Mouse (Mus musculus): Measurements from ENCODE around the gene Nav2. TPM values are rescaled to one million over a fixed set of nuclear protein-coding genes. Genes with fewer than 3 reads are reported as not detected.

Nav2 gene
- total and polyA plus RNA-seq, 3 experiments = 2.0 to 2.7 TPM; not detected in 1

DNA sequence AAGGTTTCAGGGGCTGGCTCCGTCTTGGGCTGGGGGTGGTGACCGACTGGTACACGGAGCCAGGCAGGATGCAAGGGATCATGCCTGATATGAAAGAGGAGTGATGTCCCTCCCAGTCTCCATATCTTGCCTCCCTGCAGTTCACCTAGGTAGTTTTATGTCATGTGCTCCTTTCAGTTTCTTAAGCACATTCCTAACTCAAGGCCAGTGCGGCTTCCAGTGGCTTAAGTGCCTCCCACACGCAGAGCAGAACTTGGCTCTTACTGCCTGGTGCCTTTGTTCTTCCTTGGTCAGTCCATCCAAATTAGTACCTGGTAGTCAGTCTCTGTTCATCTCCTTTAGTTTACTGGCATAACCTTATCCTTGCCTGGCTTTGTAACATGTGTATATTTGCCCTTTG lies 371.9 kb downstream of the Nav2 start:
- H3K79me2 ChIP-seq (ENCODE audit: control insufficient read depth, insufficient read depth, low read length, poor library complexity) = no peaks in the 10 kb centered on the region
- H3K9ac ChIP-seq (ENCODE audit: control insufficient read depth, low read depth, low read length, poor library complexity, severe bottlenecking) = no peak overlapping the region
- H3K4me1 ChIP-seq (ENCODE audit: control insufficient read depth in 1 of 2, insufficient read depth in 2 of 2, low read length in 2 of 2) = peaks cover 6 to 14% of the 10 kb centered on the region in 2 experiments
- no peak overlapping the region for H3K27ac ChIP-seq (ENCODE audit: control insufficient read depth, low read depth, low read length)
- no peak for TF ChIP-seq MAFK (IDR thresholded peaks at IDR 0.05; ENCODE audit: borderline replicate concordance, low read depth, low read length)
- TF ChIP-seq TBP (IDR thresholded peaks at IDR 0.05; ENCODE audit: low read depth, low read length) = no peak
- no peak for TF ChIP-seq USF2 (IDR thresholded peaks at IDR 0.05; ENCODE audit: borderline replicate concordance in 1 of 2, insufficient read depth in 1 of 2, low read depth in 1 of 2, low read length in 2 of 2)
- TF ChIP-seq MXI1 (IDR thresholded peaks at IDR 0.05; ENCODE audit: low read depth, low read length) = no peak
- TF ChIP-seq USF1 (IDR thresholded peaks at IDR 0.05; ENCODE audit: low read depth, low read length) = no peak
- TF ChIP-seq CHD2 (IDR thresholded peaks at IDR 0.05; ENCODE audit: low read length) = no peak
- TF ChIP-seq TAL1 (IDR thresholded peaks at IDR 0.05; ENCODE audit: low read length) = no peak
- no peak for TF ChIP-seq MEF2A (IDR thresholded peaks at IDR 0.05; ENCODE audit: extremely low read depth, insufficient replicate concordance, low read depth, low read length, poor library complexity, severe bottlenecking)
- no peak for TF ChIP-seq NRF1 (IDR thresholded peaks at IDR 0.05; ENCODE audit: insufficient read depth, low read depth, low read length, poor library complexity, severe bottlenecking)
- TF ChIP-seq GABPA (IDR thresholded peaks at IDR 0.05; ENCODE audit: low read depth, low read length) = no peak
- TF ChIP-seq ZC3H11A (IDR thresholded peaks at IDR 0.05; ENCODE audit: low read depth, low read length) = no peak
- no peak for TF ChIP-seq ZNF384 (IDR thresholded peaks at IDR 0.05; ENCODE audit: low read depth, low read length)
- no peak for TF ChIP-seq JUND (IDR thresholded peaks at IDR 0.05; ENCODE audit: low read depth, low read length)
- TF ChIP-seq SMC3 (IDR thresholded peaks at IDR 0.05; ENCODE audit: low read depth, low read length) = no peak
- no peak for TF ChIP-seq ELF1 (IDR thresholded peaks at IDR 0.05; ENCODE audit: low read depth, low read length)
- TF ChIP-seq CTCF (IDR thresholded peaks at IDR 0.05 in 2 of 3, conservative IDR thresholded peaks at IDR 0.05 in 1 of 3; ENCODE audit: control insufficient read depth in 1 of 3, insufficient read depth in 1 of 3, low read depth in 2 of 3, low read length in 3 of 3, poor library complexity in 1 of 3, severe bottlenecking in 1 of 3) = no peak
- no peak for DNase-seq (ENCODE audit: low read depth, low spot score)
- H3K9me3 ChIP-seq (replicated peaks; ENCODE audit: insufficient read depth, low read length) = no peaks in the 10 kb centered on the region
- H3K4me3 ChIP-seq (ENCODE audit: control insufficient read depth in 1 of 2, insufficient read depth in 1 of 2, low read depth in 2 of 2, low read length in 2 of 2) = no peak overlapping the region
- peaks cover 0 to 11% of the 10 kb centered on the region in 2 experiments; a peak in 2 of 4 replicates for H3K36me3 ChIP-seq (ENCODE audit: control insufficient read depth in 1 of 2, insufficient read depth in 2 of 2, low read length in 2 of 2)
- H3K27me3 ChIP-seq (ENCODE audit: control insufficient read depth in 1 of 2, insufficient read depth in 2 of 2, low read length in 2 of 2) = no peaks in the 10 kb centered on the region

DNA sequence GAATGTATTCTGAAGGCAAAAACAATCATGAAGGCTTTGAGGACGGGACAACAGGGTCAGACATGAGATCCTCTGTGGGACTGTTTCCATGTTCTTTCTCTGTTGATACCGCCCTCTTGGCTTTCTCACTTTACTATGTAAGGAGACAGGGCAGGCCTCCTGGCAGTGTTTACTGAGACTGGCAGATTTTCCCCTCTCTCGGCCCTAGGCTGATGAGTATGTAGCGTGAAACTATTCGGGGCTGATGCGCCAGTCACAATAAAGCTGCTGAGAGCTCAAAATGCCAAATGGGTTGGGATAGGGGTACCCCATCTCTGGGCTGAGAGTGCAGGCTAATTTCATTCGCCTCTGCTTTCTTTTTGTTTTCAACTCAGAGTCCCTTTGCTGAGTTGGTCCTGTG lies 373.9 kb downstream of the Nav2 start:
- Histone ChIP-seq H3K27ac (ENCODE audit: control insufficient read depth, low read depth, low read length) (no peak overlapping the region), H3K4me3 (ENCODE audit: control insufficient read depth in 1 of 2, insufficient read depth in 1 of 2, low read depth in 2 of 2, low read length in 2 of 2) (no peak overlapping the region), H3K9me3 (replicated peaks; ENCODE audit: insufficient read depth, low read length) (no peaks in the 10 kb centered on the region), H3K36me3 (ENCODE audit: control insufficient read depth in 1 of 2, insufficient read depth in 2 of 2, low read length in 2 of 2) (peaks cover 0 to 8% of the 10 kb centered on the region in 2 experiments; a peak in 2 of 4 replicates), H3K79me2 (ENCODE audit: control insufficient read depth, insufficient read depth, low read length, poor library complexity) (no peaks in the 10 kb centered on the region), H3K4me1 (ENCODE audit: control insufficient read depth in 1 of 2, insufficient read depth in 2 of 2, low read length in 2 of 2) (peaks cover 9 to 11% of the 10 kb centered on the region in 2 experiments), H3K27me3 (ENCODE audit: control insufficient read depth in 1 of 2, insufficient read depth in 2 of 2, low read length in 2 of 2) (no peaks in the 10 kb centered on the region), H3K9ac (ENCODE audit: control insufficient read depth, low read depth, low read length, poor library complexity, severe bottlenecking) (no peak overlapping the region)
- TF ChIP-seq POLR2AphosphoS5 (IDR thresholded peaks at IDR 0.05; ENCODE audit: borderline replicate concordance, low read depth, low read length) (no peak), GABPA (IDR thresholded peaks at IDR 0.05; ENCODE audit: low read depth, low read length) (no peak), E2F4 (IDR thresholded peaks at IDR 0.05; ENCODE audit: borderline replicate concordance, low read depth, low read length) (no peak), ZNF384 (IDR thresholded peaks at IDR 0.05; ENCODE audit: low read depth, low read length) (no peak), JUND (IDR thresholded peaks at IDR 0.05; ENCODE audit: low read depth, low read length) (no peak), CHD2 (IDR thresholded peaks at IDR 0.05; ENCODE audit: low read length) (no peak), TBP (IDR thresholded peaks at IDR 0.05; ENCODE audit: low read depth, low read length) (no peak), ETS1 (IDR thresholded peaks at IDR 0.05; ENCODE audit: low read depth, low read length) (no peak), MEF2A (IDR thresholded peaks at IDR 0.05; ENCODE audit: extremely low read depth, insufficient replicate concordance, low read depth, low read length, poor library complexity, severe bottlenecking) (no peak), RCOR1 (IDR thresholded peaks at IDR 0.05; ENCODE audit: low read depth, low read length) (no peak), ZKSCAN1 (IDR thresholded peaks at IDR 0.05; ENCODE audit: low read depth, low read length) (no peak), GATA1 (IDR thresholded peaks at IDR 0.05; ENCODE audit: low read depth, low read length) (no peak), POLR2AphosphoS2 (IDR thresholded peaks at IDR 0.05; ENCODE audit: low read length) (no peak), TAL1 (IDR thresholded peaks at IDR 0.05; ENCODE audit: low read length) (no peak), SIN3A (IDR thresholded peaks at IDR 0.05; ENCODE audit: low read length) (no peak), MAFK (IDR thresholded peaks at IDR 0.05; ENCODE audit: borderline replicate concordance, low read depth, low read length) (no peak), ZC3H11A (IDR thresholded peaks at IDR 0.05; ENCODE audit: low read depth, low read length) (no peak), KAT2A (conservative IDR thresholded peaks at IDR 0.05; ENCODE audit: low read depth, low read length) (no peak)
- no peak for DNase-seq (ENCODE audit: low read depth, low spot score)

All from MEL (cell line).